Mouse (Mus musculus) layer of hippocampus, postnatal 14 days (tissue): ENCODE data around the gene Rreb1. TPM values are rescaled to one million over a fixed set of nuclear protein-coding genes. Genes with fewer than 3 reads are reported as not detected.

Experiments used
- DNase-seq, 2 experiments: peaks; one replicate each; pipeline ENCODE4 v3.0.0; 2021 to 2022; ENCODE audit warnings: low spot score in 2 of 2, mixed read lengths in 1 of 2
- total RNA-seq, 2 experiments: library from RNA; stranded (reverse); gene quantifications; 2 replicates each; pipeline ENCODE4 v1.2.3; 2021

Rreb1 gene
- total RNA-seq, 2 experiments from 2014 or later: 35.2 to 35.7 TPM

GRCm38 (mm10) chr13:37940649-37941048, 162.4 kb downstream of the Rreb1 start:
- no peak for DNase-seq

GRCm38 (mm10) chr13:37941138-37941645, 163.0 kb downstream of the Rreb1 start:
- no peak for DNase-seq

GRCm38 (mm10) chr13:37941950-37942886, 164.0 kb downstream of the Rreb1 start:
- DNase-seq: no peak

- DNase-seq: no peak
These were observed 164.7 kb downstream of the Rreb1 start for GRCm38 (mm10) chr13:37942887-37943331.

GRCm38 (mm10) chr13:37943466-37943865, 165.3 kb downstream of the Rreb1 start:
- DNase-seq: no peak

GRCm38 (mm10) chr13:37944306-37944705, 166.1 kb downstream of the Rreb1 start:
- DNase-seq: no peak

- DNase-seq: no peak
These were observed 167.2 kb downstream of the Rreb1 start for GRCm38 (mm10) chr13:37945392-37945791.

- peak; percentile 58 to 72 for DNase-seq
These were observed 168.5 kb downstream of the Rreb1 start for GRCm38 (mm10) chr13:37946734-37947133.

- DNase-seq: no peak
These were observed 174.8 kb downstream of the Rreb1 start for GRCm38 (mm10) chr13:37952981-37953380.

- no peak for DNase-seq
These were observed 176.1 kb downstream of the Rreb1 start for GRCm38 (mm10) chr13:37954318-37954717.

GRCm38 (mm10) chr13:37958498-37959238, 180.5 kb downstream of the Rreb1 start:
- DNase-seq: no peak

GRCm38 (mm10) chr13:37959239-37959907, 181.2 kb downstream of the Rreb1 start:
- no peak for DNase-seq

GRCm38 (mm10) chr13:37959936-37960335, 181.7 kb downstream of the Rreb1 start:
- no peak for DNase-seq

- DNase-seq: no peak
These were observed 184.3 kb downstream of the Rreb1 start for GRCm38 (mm10) chr13:37962541-37962940.

- peak; percentile 70 to 75 for DNase-seq
These were observed 185.3 kb downstream of the Rreb1 start for GRCm38 (mm10) chr13:37963354-37964007.

- DNase-seq: no peak
These were observed 186.2 kb downstream of the Rreb1 start for GRCm38 (mm10) chr13:37964128-37965087.

GRCm38 (mm10) chr13:37965126-37965914, 187.1 kb downstream of the Rreb1 start:
- no peak for DNase-seq

- DNase-seq: no peak
These were observed 188.3 kb downstream of the Rreb1 start for GRCm38 (mm10) chr13:37966256-37967051.
